Mouse (Mus musculus) olfactory bulb, adult 2 months (tissue): Measurements from ENCODE around the gene Map6d1. TPM values are rescaled to one million over a fixed set of nuclear protein-coding genes. Genes with fewer than 3 reads are reported as not detected.
A peak's percentile ranks its signal among the peaks of the same experiment; 100 is the strongest.

ENCODE experiments used
- H3K27ac ChIP-seq: fragments of 200-500 bp; 2 replicates; pipeline ENCODE4 v1.5.1; 2012; ENCODE audit warnings: low read depth, low read length; ENCODE audit not compliant: insufficient read depth
- H3K4me1 ChIP-seq: fragments of 200-500 bp; 2 replicates; pipeline ENCODE4 v1.6.1; 2012; ENCODE audit warnings: low read length; ENCODE audit not compliant: control insufficient read depth, insufficient read depth
- H3K4me3 ChIP-seq: fragments of 200-500 bp; 2 replicates; pipeline ENCODE4 v1.5.1; 2012; ENCODE audit warnings: mild to moderate bottlenecking, low read depth, low read length, moderate library complexity; ENCODE audit not compliant: insufficient read depth
- CTCF ChIP-seq: fragments of 200-500 bp; IDR thresholded peaks from 2 replicates; pipeline ENCODE4 v1.5.1; 2012; ENCODE audit warnings: low read depth, mild to moderate bottlenecking, low read length, moderate library complexity; ENCODE audit not compliant: insufficient read depth
- POLR2A ChIP-seq: fragments of 200-500 bp; IDR thresholded peaks from 2 replicates; pipeline ENCODE4 v1.6.1; 2012; ENCODE audit warnings: mild to moderate bottlenecking, low read depth, low read length, moderate library complexity; ENCODE audit not compliant: insufficient read depth
- WGBS: fragments of 180-500 bp; shearing (Covaris S2); methylation state at CpG from one replicate; pipeline ENCODE4 v1.1.7; 2018; 5-methylcytosine and 5-hydroxymethylcytosine counted together
- polyA plus RNA-seq: library from polyadenylated mRNA; stranded (reverse); fragments of >200 nt; gene quantifications from 2 replicates; pipeline ENCODE4 v1.2.4, GENCODE M21; 2012; ENCODE audit warnings: low replicate concordance; ENCODE audit not compliant: missing spikeins, insufficient read depth, insufficient read length

The Map6d1 gene
- polyA plus RNA-seq = not detected in 2 replicates

GRCm38 (mm10) chr16:20240468-20241414, at the start of gene Map6d1:
TSS of gene Map6d1 (minus strand) at chr16:20241358.
- TF ChIP-seq POLR2A = peak; percentile 85
- no peak for TF ChIP-seq CTCF
- WGBS = 1% methylated on average over 90 of the region's 90 CpGs
- H3K4me1 ChIP-seq = peaks cover 9% of the 10 kb centered on the region
- H3K4me3 ChIP-seq = peak within 1 kb of the TSS; percentile 80
- peak within 1 kb of the TSS; percentile 71 for H3K27ac ChIP-seq

GRCm38 (mm10) chr16:20280238-20280637, 39.1 kb upstream of the Map6d1 start:
- 74% methylated on average over 4 of the region's 4 CpGs for WGBS
- TF ChIP-seq POLR2A (no peak), CTCF (no peak)

DNA sequence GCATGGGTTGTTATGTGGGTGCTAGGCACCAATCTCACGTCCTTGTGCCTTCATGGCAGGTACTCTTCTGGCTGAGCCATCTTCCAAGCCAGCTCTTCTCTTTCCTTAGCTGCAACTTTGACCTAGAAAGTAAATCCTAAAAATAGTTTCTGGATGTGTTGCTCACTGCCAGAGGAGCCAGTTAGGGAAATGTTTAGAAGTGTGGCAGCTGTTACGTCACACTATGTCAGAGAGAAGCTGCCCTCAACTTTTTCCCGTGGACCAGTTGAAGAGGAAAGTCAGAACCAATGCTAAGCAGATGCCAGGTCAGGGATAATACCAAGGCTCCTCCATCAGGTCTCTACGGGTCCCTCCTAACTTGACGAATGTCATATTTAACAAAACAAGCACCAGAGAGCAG, 38.2 kb upstream of the Map6d1 start:
- WGBS = 88% methylated on average over 5 of the region's 5 CpGs
- Histone ChIP-seq H3K4me1 (no peaks in the 10 kb centered on the region), H3K4me3 (no peak overlapping the region), H3K27ac (no peak overlapping the region)
- TF ChIP-seq CTCF (no peak), POLR2A (no peak)

More at GRCm38 (mm10) chr16:20280238-20280637, 39.1 kb upstream of the Map6d1 start:
- Histone ChIP-seq H3K4me3 (no peak overlapping the region), H3K27ac (no peak overlapping the region), H3K4me1 (no peaks in the 10 kb centered on the region)

DNA sequence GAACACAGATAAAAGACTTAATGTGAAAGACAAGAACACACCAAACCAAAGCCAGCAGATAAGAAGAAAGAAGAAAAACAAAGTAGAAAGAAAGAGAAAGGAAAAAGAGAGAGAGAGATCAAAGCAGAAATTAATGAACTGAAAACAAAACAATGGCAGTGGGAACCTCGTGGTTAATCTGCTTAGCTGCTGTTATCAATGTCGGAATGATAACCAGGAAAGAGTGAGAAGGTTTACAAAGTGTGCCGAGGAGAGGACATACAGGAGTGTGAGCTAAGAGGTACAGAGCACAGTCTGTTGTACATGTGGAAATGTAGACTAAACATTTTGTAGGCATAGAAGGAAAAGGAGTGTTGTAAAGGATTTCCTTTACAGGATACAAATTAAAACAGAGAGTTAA, 31.8 kb upstream of the Map6d1 start:
- Histone ChIP-seq H3K4me3 (no peak overlapping the region), H3K4me1 (no peaks in the 10 kb centered on the region), H3K27ac (no peak overlapping the region)
- WGBS = 24% methylated on average over 3 of the region's 3 CpGs
- TF ChIP-seq POLR2A (no peak), CTCF (no peak)

DNA sequence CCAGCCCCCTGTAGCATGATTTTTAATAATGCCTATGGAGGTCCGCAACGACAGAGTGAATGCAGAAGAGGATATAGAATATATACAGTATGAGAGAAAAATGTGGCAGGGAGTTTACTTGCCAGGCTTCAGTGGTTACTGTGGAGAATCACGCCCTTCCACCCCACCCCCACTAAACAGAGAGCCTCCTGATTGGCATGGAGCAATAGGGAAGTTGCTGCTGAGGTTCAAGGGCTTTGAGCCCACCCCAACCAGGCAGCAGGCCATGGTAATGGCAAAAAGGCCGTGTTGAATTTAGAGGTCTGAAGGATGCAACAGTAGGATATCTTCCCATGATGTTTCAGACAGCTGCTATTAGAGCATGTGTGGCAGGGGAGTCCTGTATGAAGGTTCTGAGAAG, 30.2 kb upstream of the Map6d1 start:
- WGBS = 87% methylated on average over 4 of the region's 4 CpGs
- TF ChIP-seq CTCF (no peak), POLR2A (no peak)
- Histone ChIP-seq H3K4me3 (no peak overlapping the region), H3K27ac (no peak overlapping the region), H3K4me1 (no peaks in the 10 kb centered on the region)

DNA sequence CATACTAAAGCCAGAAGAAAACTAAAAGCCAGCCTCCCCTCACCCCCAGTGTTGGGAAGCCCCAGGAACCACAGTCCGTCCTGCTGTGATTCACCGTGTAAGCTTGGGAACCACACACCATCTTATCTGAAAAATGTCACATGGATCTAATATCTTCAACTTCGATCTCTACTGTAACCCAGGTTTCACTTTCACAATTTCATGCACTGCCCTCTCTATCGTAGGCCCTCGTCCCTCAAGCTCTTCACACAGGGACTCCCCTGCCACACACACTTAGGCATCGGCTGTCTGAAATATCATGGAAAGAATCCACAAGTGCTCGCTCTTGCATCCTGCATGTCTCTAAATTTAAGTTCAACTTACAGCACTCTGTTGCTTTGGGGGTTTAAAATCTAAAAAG, 23.9 kb upstream of the Map6d1 start:
- WGBS = 85% methylated on average over 7 of the region's 7 CpGs
- Histone ChIP-seq H3K4me3 (no peak overlapping the region), H3K4me1 (no peaks in the 10 kb centered on the region), H3K27ac (no peak overlapping the region)
- no peak for TF ChIP-seq POLR2A
- TF ChIP-seq CTCF = no peak

- Histone ChIP-seq H3K27ac (no peak overlapping the region), H3K4me3 (no peak overlapping the region), H3K4me1 (no peaks in the 10 kb centered on the region)
- TF ChIP-seq CTCF (no peak), POLR2A (no peak)
- 84% methylated on average over 5 of the region's 5 CpGs for WGBS
These were observed 16.8 kb upstream of the Map6d1 start for GRCm38 (mm10) chr16:20257926-20258325.

DNA sequence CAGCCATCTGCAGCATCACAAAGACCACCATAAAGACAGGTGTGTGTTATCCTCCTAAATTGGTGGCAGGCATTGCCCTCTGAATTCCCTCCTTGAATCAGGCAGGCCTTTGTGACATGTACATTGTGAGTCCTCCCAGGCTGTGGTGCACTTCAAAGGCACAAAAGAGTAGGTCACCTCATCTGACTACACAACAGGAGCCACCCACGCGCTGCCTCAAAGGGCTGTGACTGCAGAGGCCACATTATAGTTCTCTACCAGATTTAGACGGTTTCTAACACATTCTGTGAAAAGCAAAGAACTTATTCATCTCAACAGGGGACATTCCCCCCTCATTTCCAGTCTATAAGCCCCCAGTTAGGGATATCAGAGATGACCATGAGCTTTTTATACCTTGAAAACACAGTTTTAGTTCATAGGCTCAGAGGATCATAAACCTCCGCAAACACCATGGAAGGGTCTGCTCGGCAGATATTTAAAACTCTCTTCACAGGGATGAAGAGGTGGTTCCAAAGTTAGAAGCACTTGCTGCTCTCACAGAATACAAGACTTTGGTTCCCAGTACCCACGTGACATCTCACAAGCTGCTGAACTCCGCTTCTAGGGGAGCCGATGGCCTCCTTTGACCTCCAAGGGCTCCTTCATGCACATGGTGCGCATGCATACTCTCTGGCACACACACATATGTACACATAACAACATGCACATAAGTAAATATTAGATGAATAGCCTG, 7.5 kb upstream of the Map6d1 start:
- TF ChIP-seq POLR2A = no peak
- no peak for TF ChIP-seq CTCF
- Histone ChIP-seq H3K27ac (peak overlapping the region; percentile 41; the same call in 1 of the 2 replicates), H3K4me3 (no peak overlapping the region), H3K4me1 (no peaks in the 10 kb centered on the region)
- WGBS = 52% methylated on average over 9 of the region's 9 CpGs

GRCm38 (mm10) chr16:20247103-20247502, 5.9 kb upstream of the Map6d1 start:
- H3K4me1 ChIP-seq = no peaks in the 10 kb centered on the region
- TF ChIP-seq POLR2A (no peak), CTCF (no peak)
- no peak overlapping the region for H3K4me3 ChIP-seq
- H3K27ac ChIP-seq = no peak overlapping the region
